Mouse (Mus musculus) ES-E14 (cell line): ENCODE measurements around the gene Ssr1. TPM values are rescaled to one million over a fixed set of nuclear protein-coding genes. Genes with fewer than 3 reads are reported as not detected.

Experiments used
- DNase-seq: peaks from one replicate; pipeline ENCODE4 v3.0.0-alpha.2; 2013; ENCODE audit warnings: low read depth, low spot score
- H3K27ac ChIP-seq: 2 replicates; pipeline ENCODE4 v1.5.1; 2012; ENCODE audit warnings: low read depth, mild to moderate bottlenecking, low read length, moderate library complexity, mixed read lengths; ENCODE audit not compliant: poor library complexity, insufficient read depth, severe bottlenecking
- H3K36me3 ChIP-seq: 2 replicates; pipeline ENCODE4 v1.6.1; 2012; ENCODE audit warnings: mild to moderate bottlenecking, low read length, moderate library complexity, mixed read lengths; ENCODE audit not compliant: control insufficient read depth, poor library complexity, insufficient read depth, severe bottlenecking
- H3K4me1 ChIP-seq, 2 experiments: fragments of 150-350 bp in 1 of 2; sonication (generic) in 1 of 2; 2 replicates each; pipeline ENCODE4 v1.6.1; 2012; ENCODE audit warnings: low read length in 2 of 2, mild to moderate bottlenecking in 1 of 2, mixed read lengths in 1 of 2; ENCODE audit not compliant: control insufficient read depth in 2 of 2, insufficient read depth in 2 of 2, poor library complexity in 1 of 2
- H3K4me3 ChIP-seq, 2 experiments: fragments of 150-350 bp in 1 of 2; sonication (generic) in 1 of 2; 2 replicates each; pipeline ENCODE4 v1.5.1; 2012; ENCODE audit warnings: low read length in 2 of 2, low read depth in 1 of 2, mild to moderate bottlenecking in 1 of 2, mixed read lengths in 1 of 2; ENCODE audit not compliant: insufficient read depth in 1 of 2, poor library complexity in 1 of 2, severe bottlenecking in 1 of 2
- H3K9ac ChIP-seq: 2 replicates; pipeline ENCODE4 v1.6.1; 2012; ENCODE audit warnings: low read depth, mild to moderate bottlenecking, low read length, mixed read lengths; ENCODE audit not compliant: poor library complexity, insufficient read depth, severe bottlenecking
- H3K9me3 ChIP-seq: fragments of 150-350 bp; sonication (generic); 2 replicates; pipeline ENCODE4 v1.6.1; 2012; ENCODE audit warnings: low read depth, mild to moderate bottlenecking, low read length; ENCODE audit not compliant: control insufficient read depth, insufficient read depth
- CHD2 ChIP-seq: IDR thresholded peaks from 2 replicates; pipeline ENCODE4 v1.6.1; 2014; ENCODE audit warnings: mild to moderate bottlenecking, low read depth, low read length, inconsistent platforms
- HCFC1 ChIP-seq: IDR thresholded peaks from 2 replicates; pipeline ENCODE4 v1.6.1; 2012; ENCODE audit warnings: low read length, inconsistent platforms, borderline replicate concordance; ENCODE audit not compliant: insufficient read depth
- MAFK ChIP-seq: IDR thresholded peaks from 2 replicates; pipeline ENCODE4 v1.6.1; 2014; ENCODE audit warnings: mild to moderate bottlenecking, low read depth, low read length, inconsistent platforms; ENCODE audit not compliant: insufficient read depth
- ZC3H11A ChIP-seq: IDR thresholded peaks from 2 replicates; pipeline ENCODE4 v1.6.1; 2012; ENCODE audit warnings: low read depth, mild to moderate bottlenecking, inconsistent platforms, low read length, borderline replicate concordance
- ZNF384 ChIP-seq: IDR thresholded peaks from 2 replicates; pipeline ENCODE4 v1.6.1; 2012; ENCODE audit warnings: low read depth, low read length, inconsistent platforms
- in situ Hi-C, 2 experiments: fragments of 600-800 bp; cut with MboI; formaldehyde crosslinking; loops; one replicate each; pipeline ENCODE4 v1.15.1; 2025; ENCODE audit warnings: low sequenced_read_pairs in 2 of 2, inconsistent platforms in 1 of 2; ENCODE audit not compliant: unreplicated experiment in 2 of 2
- total RNA-seq: library from RNA; depleted of rRNA; stranded (reverse); fragments of 300-350 nt; gene quantifications from 2 replicates; pipeline ENCODE4 v1.2.3, GENCODE M21; 2012

Ssr1 gene
- total RNA-seq, 1 experiment, result 82.0 TPM

GRCm38 (mm10) chr13:38012436-38012835 lies 18.4 kb upstream of the Ssr1 start:
- TF ChIP-seq ZC3H11A, result no peak
- no peak for TF ChIP-seq CHD2
- no peak for TF ChIP-seq MAFK
- no peak for TF ChIP-seq ZNF384
- TF ChIP-seq HCFC1, result no peak

GRCm38 (mm10) chr13:38010444-38010910 lies 16.5 kb upstream of the Ssr1 start:
- in situ Hi-C loops, result no loop called here
- Histone ChIP-seq H3K27ac (no peak overlapping the region), H3K4me1 (no peaks in the 10 kb centered on the region), H3K9me3 (no peaks in the 10 kb centered on the region), H3K4me3 (no peak overlapping the region), H3K9ac (no peak overlapping the region), H3K36me3 (no peaks in the 10 kb centered on the region)
- TF ChIP-seq ZC3H11A, result no peak
- TF ChIP-seq MAFK, result no peak
- no peak for TF ChIP-seq ZNF384
- TF ChIP-seq CHD2, result no peak
- TF ChIP-seq HCFC1, result no peak
- no peak for DNase-seq

More at GRCm38 (mm10) chr13:38012436-38012835, 18.4 kb upstream of the Ssr1 start:
- no peak overlapping the region for H3K9ac ChIP-seq
- H3K4me3 ChIP-seq, result no peak overlapping the region
- no peak overlapping the region for H3K27ac ChIP-seq
- DNase-seq, result no peak
- H3K36me3 ChIP-seq, result no peaks in the 10 kb centered on the region
- in situ Hi-C loops, result no loop called here
- no peaks in the 10 kb centered on the region for H3K4me1 ChIP-seq
- H3K9me3 ChIP-seq, result no peaks in the 10 kb centered on the region

GRCm38 (mm10) chr13:38009721-38010408 lies 15.8 kb upstream of the Ssr1 start:
- TF ChIP-seq MAFK (no peak), CHD2 (no peak), HCFC1 (no peak), ZNF384 (no peak)
- H3K4me1 ChIP-seq, result no peaks in the 10 kb centered on the region
- no peaks in the 10 kb centered on the region for H3K9me3 ChIP-seq
- in situ Hi-C loops, result no loop called here
- DNase-seq, result no peak
- H3K27ac ChIP-seq, result no peak overlapping the region
- no peak overlapping the region for H3K9ac ChIP-seq
- H3K36me3 ChIP-seq, result no peaks in the 10 kb centered on the region
- no peak overlapping the region for H3K4me3 ChIP-seq

- Histone ChIP-seq H3K4me3 (no peak overlapping the region), H3K9ac (no peak overlapping the region), H3K36me3 (no peaks in the 10 kb centered on the region), H3K4me1 (no peaks in the 10 kb centered on the region), H3K9me3 (no peaks in the 10 kb centered on the region), H3K27ac (no peak overlapping the region)
- DNase-seq, result no peak
- in situ Hi-C loops, result no loop called here
- TF ChIP-seq ZC3H11A, result no peak
- no peak for TF ChIP-seq HCFC1
- no peak for TF ChIP-seq CHD2
Measured at GRCm38 (mm10) chr13:38007972-38008371, 14.0 kb upstream of the Ssr1 start.
